Mouse (Mus musculus): ENCODE measurements around the gene Qrich1.
"Not testable (repeated sequence)": the region's sequence is repeated elsewhere in the genome, so short reads cannot be mapped to it uniquely, and the experiment has no call there.

Qrich1 gene

DNA sequence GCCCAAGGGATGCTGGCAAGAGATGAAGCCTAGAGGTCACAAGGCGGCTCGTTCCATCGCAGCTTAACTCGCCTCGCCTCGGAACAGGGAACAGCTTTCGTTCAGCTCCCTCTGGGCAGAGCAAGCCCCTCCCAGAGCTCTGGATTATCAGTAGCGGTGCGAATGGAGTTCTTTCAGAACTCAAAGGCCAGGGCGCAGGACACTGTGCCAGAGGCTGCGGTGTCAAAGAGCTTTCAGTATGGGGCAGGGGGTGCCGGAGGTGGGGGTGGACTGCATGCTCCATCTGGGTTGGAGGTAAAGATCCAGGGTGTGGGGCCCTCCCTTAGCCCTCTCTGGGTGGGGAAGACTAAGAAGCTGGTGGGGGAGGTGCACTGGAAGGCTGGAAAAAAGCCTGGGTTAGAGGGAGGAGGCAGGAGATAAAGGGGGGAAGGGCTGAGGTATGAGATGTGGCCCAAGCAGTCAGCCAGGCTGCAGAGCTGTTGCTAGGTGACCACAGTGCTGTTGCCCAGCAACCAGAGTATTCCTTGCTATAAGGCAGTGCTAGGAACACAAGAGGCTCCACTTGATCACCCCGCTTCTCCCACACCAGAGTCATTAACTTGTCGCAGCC, 71.1 kb downstream of the Qrich1 start:
- no peak for DNase-seq (ENCODE audit: low spot score)

DNA sequence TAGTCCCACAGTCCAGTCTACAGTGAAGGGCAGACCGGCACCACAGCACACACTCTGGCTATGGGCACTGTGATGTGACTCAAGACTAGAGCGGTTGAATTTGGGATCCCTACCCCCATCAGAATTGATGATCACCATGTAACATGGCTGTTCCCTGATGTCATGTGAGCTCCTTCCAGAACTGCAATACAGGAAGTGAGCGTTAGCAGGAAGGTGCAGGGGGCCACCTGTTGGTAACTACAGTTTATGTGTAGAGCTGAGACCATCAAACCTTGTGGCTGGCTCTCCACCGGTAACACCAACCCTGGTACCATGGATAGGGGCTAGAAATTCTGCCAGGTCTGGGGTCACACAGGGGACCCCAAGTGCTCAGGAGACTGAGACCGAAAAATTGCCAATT, 72.6 kb downstream of the Qrich1 start:
- no peak for DNase-seq (ENCODE audit: low spot score)

DNA sequence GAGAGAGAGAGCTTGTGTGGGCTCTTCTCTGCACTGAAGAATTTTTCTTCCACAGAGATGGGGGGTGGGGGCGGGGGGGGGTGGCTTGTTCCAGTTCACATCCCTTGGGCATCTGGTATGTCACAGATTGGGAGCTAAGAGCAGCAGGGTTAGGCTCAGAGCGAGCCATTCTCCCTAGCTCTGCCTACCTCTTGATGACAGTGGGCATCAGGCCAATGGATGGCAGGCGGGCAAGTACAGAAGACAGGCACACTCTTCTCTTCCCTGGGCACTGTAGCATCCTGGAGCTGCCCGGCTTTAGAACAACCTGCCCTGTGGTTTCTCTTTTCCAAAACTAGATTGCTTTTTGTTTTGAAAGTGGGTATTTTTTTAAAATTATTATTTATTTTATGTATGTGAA, 74.9 kb downstream of the Qrich1 start:
- DNase-seq (ENCODE audit: low spot score), result no peak

DNA sequence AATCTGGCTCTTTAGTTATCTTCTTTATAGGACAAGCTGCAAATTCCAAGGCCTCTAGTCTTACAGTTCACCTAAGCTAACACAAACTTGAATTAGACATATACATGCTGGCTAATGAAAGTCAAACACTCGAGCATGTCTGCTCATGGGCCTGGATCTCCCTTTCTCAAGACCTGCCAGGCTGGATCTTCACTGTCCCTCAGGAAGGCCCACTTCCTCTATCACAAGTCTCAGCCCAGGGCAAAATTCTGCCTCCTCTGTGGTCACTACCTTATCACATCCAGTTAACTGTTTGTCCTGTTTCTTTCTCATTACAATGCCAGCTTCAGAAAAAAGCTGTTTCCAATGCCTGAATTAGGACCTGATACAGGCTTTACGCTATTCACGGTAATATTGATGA, 77.7 kb downstream of the Qrich1 start:
- DNase-seq (ENCODE audit: low spot score), result no peak

DNA sequence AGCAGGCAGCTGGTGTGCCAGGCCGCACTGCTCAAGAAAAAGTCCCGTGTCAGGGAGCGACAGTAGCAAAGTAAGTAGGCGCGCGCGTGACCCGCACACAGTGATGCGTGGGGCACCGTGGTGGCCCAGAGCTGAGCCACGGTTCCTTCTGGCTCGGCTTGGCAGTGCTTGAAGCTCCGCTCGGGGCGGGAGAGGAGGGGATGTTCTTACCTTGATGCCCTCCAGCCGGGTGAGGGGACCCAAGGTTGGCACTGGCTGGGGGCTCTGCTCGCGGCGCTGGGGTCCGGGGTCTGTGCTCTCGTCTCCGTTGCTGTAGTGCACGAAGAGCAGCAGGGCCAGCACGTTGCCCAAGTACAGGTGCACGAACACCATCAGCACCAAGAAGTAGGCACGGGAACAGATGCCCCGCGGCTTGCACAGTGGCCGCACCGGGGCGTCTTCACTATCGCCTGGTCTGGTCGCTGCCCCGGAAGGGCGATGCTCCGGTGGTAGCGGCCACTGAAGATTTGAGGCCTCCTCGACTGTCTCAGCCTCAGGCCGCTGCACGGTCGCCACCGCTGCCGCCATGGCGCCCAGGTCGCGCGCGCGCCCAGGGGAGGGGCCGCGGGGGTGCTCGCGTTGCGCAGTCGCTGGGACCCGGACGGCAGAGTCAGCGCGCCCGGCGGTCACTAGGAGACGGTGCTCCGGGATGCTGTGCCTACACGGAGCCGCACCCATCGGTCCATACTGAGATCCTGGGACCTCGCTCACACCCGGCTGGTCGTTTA, 80.6 kb downstream of the Qrich1 start, which contains the start of gene P4htm:
Gene P4htm, minus strand, starts transcription at position 670 of the 767 bp plus-strand sequence.
- DNase-seq (ENCODE audit: low spot score), result peak; percentile 56

DNA sequence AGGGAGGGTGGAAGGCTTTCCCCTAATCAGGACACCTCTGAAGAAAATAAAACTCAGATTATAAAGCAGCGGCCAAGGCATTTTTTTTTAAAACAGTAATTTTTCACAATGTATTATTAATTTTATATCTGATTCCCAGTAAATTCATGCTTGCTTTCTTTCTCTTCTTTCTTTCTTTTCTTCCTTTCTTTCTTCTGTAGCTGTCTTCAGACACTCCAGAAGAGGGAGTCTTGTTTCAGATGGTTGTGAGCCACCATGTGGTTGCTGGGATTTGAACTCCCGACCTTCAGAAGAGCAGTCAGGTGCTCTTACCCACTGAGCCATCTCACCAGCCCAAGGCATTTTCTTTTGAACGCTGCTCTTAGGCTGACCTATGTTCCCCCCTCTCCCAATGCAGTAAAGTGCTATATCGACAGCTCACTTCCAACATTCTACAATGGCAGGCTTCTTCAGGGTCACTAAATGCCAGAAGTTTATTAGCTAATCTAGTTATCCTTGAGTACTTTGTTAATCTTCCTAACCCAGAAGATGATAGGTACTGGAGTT, 82.5 kb downstream of the Qrich1 start:
- no peak for DNase-seq (ENCODE audit: low spot score)

DNA sequence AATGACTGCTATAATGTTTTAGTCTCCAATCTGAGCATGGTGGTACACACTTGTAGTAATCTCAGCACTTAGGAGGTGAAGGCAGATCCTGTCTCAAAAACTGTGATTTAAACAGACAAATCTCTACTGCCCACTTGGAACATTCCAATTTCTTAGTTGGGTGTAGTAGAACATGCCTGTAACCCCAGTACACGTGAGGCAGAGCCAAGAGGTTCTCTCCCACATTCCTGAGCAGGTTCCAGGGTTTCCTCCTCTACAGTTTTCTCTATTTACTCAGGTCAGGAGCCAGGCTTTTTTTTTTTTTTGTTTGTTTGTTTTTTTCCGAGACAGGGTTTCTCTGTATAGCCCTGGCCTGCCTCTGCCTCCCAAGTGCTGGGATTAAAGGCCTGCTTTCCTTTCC, 83.4 kb downstream of the Qrich1 start:
- no peak for DNase-seq (ENCODE audit: low spot score)

DNA sequence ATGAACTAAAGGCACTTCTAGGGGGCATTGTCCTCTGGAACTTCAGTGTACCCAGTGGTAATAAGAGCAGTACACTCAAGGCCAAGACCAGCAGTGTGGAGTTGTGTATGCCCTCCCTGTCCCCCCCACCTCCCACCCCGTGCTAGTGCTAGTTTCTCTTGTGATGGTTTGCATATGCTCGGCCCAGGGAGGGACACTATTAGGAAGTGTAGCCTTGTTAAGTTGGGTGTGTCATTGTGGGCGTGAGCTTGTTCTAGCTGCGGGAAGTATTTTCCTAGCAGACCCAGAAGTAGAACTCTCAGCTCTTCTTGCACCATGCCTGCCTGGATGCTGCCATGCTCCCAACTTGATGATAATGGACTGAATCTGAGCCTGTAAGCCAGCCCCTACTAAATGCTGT, 85.4 kb downstream of the Qrich1 start:
- DNase-seq (ENCODE audit: low spot score), result no peak

DNA sequence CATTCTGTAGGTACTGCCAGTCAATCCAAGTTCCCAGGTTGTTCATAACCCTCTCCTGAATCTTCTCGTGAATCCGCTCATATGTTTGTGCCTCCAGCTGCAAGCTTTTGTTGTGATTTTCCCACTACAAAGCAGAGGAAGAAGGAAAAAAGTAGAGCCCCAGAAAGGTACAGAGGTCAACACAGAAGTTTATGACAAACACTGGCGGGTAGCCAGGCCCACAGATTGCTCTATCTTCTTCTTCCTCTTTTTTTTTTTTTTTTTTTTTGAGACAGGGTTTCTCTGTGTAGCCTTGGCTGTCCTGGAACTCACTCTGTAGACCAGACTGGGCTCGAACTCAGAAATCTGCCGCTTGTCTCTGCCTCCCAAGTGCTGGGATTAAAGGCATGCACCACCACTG, 91.3 kb downstream of the Qrich1 start:
- DNase-seq (ENCODE audit: low spot score), result not testable (repeated sequence)

DNA sequence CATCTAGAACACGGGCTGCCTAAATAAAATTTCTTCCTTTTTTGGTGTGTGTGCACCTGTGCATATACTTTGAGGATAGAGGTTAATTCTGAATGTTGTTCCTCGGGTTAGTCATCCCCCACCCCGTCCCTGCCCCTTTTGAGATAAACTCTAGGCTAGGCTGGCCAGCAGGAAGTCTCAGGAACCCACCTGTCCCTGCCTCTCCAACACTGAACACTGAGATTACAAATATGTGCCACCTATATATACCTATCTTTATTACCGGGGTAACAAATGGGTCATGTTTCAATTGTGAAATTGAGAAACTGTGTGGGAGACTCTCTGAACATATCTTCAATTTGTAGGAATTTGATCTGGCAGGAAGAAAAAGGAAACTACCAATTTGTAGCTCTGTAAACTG, 92.3 kb downstream of the Qrich1 start:
- DNase-seq (ENCODE audit: low spot score), result no peak

Data from ovary, postnatal 10 days (tissue).